Mouse (Mus musculus) heart, adult 2 months (tissue): ENCODE results near the gene Gm45716. TPM values are rescaled to one million over a fixed set of nuclear protein-coding genes. Genes with fewer than 3 reads are reported as not detected.
A peak's percentile ranks its signal among the peaks of the same experiment; 100 is the strongest.

ENCODE experiments used
- DNase-seq, 2 experiments: peaks; one replicate each; pipeline ENCODE4 v3.0.0; 2021
- H3K27ac ChIP-seq: fragments of 200-600 bp; 2 replicates; pipeline ENCODE4 v1.8.1; 2022
- H3K27me3 ChIP-seq: fragments of 200-500 bp; 2 replicates; pipeline ENCODE4 v1.6.1; 2012; ENCODE audit warnings: mild to moderate bottlenecking, low read length, inconsistent platforms, mixed read lengths; ENCODE audit not compliant: control insufficient read depth, insufficient read depth
- H3K36me3 ChIP-seq: fragments of 200-500 bp; 2 replicates; pipeline ENCODE4 v1.6.1; 2012; ENCODE audit warnings: low read length, inconsistent platforms; ENCODE audit not compliant: control insufficient read depth, insufficient read depth
- H3K4me1 ChIP-seq: fragments of 200-500 bp; 2 replicates; pipeline ENCODE4 v1.6.1; 2011; ENCODE audit warnings: low read length; ENCODE audit not compliant: control insufficient read depth, insufficient read depth
- H3K4me3 ChIP-seq: fragments of 200-600 bp; 2 replicates; pipeline ENCODE4 v1.8.1; 2022
- H3K79me2 ChIP-seq: fragments of 200-500 bp; replicated peaks from 2 replicates; pipeline ENCODE4 v1.6.1; 2012; ENCODE audit warnings: mild to moderate bottlenecking, inconsistent platforms, low read length, moderate library complexity, mixed read lengths; ENCODE audit not compliant: control insufficient read depth, insufficient read depth
- H3K9ac ChIP-seq: fragments of 200-500 bp; 2 replicates; pipeline ENCODE4 v1.6.1; 2012; ENCODE audit warnings: low read depth, mild to moderate bottlenecking, control low read depth, inconsistent platforms, low read length, mixed read lengths
- CTCF ChIP-seq: fragments of 200-600 bp; IDR thresholded peaks from 2 replicates; pipeline ENCODE4 v1.8.1; 2022; ENCODE audit warnings: antibody characterized with exemption, mild to moderate bottlenecking, moderate library complexity
- EP300 ChIP-seq: fragments of 200-500 bp; IDR thresholded peaks from 2 replicates; pipeline ENCODE4 v1.6.1; 2011; ENCODE audit warnings: low read depth, low read length, control low read depth; ENCODE audit not compliant: insufficient read depth
- POLR2A ChIP-seq: fragments of 200-500 bp; IDR thresholded peaks from 2 replicates; pipeline ENCODE4 v1.6.1; 2011; ENCODE audit warnings: mild to moderate bottlenecking, low read depth, low read length, control low read depth; ENCODE audit not compliant: insufficient read depth
- WGBS: fragments of 180-500 bp; shearing (Covaris S2); methylation state at CpG from one replicate; pipeline ENCODE4 v1.1.7; 2018; 5-methylcytosine and 5-hydroxymethylcytosine counted together
- intact Hi-C: fragments of 180-260 bp; cut with DNase I; formaldehyde crosslinking; loops from one replicate; pipeline ENCODE4 v1.15.1; 2025
- polyA plus RNA-seq: library from polyadenylated mRNA; depleted of rRNA; stranded (reverse); fragments of >200 nt; gene quantifications from 2 replicates; pipeline ENCODE4 v1.2.3, GENCODE M21; 2012
- total RNA-seq, 2 experiments: library from RNA; stranded (reverse); gene quantifications; 2 replicates each; pipeline ENCODE4 v1.2.3; 2021

The Gm45716 gene
- total and polyA plus RNA-seq, 3 experiments = 3.9 to 8.1 (median 7.5) TPM

DNA sequence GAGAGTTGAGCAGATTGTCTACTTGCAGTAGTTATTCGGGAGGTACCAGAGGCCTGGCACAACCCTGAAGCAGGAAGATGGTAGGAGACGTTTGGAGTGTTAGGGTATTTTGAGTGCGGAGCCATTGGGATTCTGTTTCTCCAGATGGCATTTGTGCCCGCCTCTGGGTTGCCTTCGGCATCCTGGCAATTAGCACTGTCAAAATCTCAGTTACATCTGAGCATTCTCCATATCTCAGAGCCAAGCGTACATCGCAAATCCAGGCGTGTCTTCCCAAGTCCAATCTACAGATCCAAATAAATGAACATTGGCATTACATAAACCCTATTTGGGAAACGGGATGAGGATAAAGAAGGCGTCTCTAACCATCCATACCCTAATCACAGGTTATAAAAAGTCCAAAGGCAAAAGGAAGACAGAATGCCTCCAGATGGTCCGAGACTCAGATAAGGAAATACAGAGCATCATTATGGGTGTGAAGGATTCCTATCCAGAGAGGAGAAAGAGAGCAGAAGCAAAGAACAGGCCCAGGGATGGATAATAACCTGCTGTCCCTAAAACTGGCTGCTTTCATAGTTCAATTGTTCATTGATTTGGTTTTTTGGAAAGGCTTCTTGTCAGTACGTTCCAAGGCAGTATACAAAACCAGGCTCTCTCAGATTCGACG, 11.7 kb upstream of the Gm45716 start:
- intact Hi-C loops = no loop called here
- no peak overlapping the region for H3K27ac ChIP-seq
- TF ChIP-seq EP300 = no peak
- no peak for TF ChIP-seq POLR2A
- TF ChIP-seq CTCF = no peak
- DNase-seq = no peak
- no peaks in the 10 kb centered on the region for H3K36me3 ChIP-seq
- no peaks in the 10 kb centered on the region for H3K79me2 ChIP-seq
- H3K27me3 ChIP-seq = no peaks in the 10 kb centered on the region
- H3K9ac ChIP-seq = no peak overlapping the region
- 86% methylated on average over 14 of the region's 14 CpGs for WGBS
- H3K4me3 ChIP-seq = no peak overlapping the region
- no peaks in the 10 kb centered on the region for H3K4me1 ChIP-seq

DNA sequence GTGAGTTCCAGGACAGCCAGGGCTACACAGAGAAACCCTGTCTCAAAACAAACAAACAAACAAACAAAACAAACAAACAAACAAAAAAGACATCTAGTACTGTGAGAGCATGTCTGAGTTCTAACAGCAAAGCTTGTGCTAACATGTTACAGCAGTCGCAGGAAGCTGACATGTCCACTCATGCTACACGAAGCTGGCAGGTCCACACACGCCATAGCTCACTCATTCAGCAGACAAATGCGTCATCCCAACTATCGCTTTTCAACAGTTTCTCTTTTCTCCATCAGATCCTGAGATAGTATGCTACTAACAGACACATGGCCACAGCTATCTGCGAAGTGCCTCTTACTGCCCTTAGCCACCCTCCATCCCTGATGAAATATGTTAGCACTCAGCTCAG, 10.1 kb upstream of the Gm45716 start:
- Histone ChIP-seq H3K4me1 (no peaks in the 10 kb centered on the region), H3K36me3 (no peaks in the 10 kb centered on the region), H3K27ac (no peak overlapping the region), H3K9ac (no peak overlapping the region), H3K4me3 (no peak overlapping the region), H3K79me2 (no peaks in the 10 kb centered on the region), H3K27me3 (no peaks in the 10 kb centered on the region)
- WGBS = 83% methylated on average over 6 of the region's 6 CpGs
- TF ChIP-seq EP300 = no peak
- no peak for TF ChIP-seq CTCF
- TF ChIP-seq POLR2A = no peak
- no peak for DNase-seq
- intact Hi-C loops = no loop called here

DNA sequence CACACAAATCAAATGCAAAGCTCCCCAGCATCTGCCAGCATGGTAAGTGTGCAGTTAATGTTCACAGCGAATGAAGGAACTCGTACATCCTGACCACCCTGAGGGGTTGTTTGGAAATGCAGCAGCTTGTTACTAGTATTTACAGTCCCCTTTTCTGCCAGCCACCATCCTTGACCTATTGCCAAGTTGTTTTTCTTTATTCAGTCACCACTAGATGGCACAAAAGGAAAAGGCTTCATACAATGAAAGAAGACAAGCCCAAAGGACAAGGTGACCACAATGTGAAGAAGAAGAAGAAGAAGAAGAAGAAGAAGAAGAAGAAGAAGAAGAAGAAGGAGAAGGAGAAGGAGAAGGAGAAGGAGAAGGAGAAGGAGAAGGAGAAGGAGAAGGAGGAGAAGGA, 4.1 kb upstream of the Gm45716 start:
- intact Hi-C loops = loop anchor here (2.0 to 5.0 kb wide), 3 partner anchors 123 to 433 kb away; no protein-coding TSS in a partner anchor
- Histone ChIP-seq H3K9ac (no peak overlapping the region), H3K27me3 (no peaks in the 10 kb centered on the region), H3K27ac (no peak overlapping the region), H3K36me3 (peaks cover 8% of the 10 kb centered on the region), H3K79me2 (no peaks in the 10 kb centered on the region), H3K4me1 (peaks cover 5% of the 10 kb centered on the region), H3K4me3 (no peak overlapping the region)
- WGBS = 9% methylated on average over 2 of the region's 2 CpGs
- TF ChIP-seq CTCF (peak; percentile 70), POLR2A (no peak)
- DNase-seq = peak; percentile 9 to 34

DNA sequence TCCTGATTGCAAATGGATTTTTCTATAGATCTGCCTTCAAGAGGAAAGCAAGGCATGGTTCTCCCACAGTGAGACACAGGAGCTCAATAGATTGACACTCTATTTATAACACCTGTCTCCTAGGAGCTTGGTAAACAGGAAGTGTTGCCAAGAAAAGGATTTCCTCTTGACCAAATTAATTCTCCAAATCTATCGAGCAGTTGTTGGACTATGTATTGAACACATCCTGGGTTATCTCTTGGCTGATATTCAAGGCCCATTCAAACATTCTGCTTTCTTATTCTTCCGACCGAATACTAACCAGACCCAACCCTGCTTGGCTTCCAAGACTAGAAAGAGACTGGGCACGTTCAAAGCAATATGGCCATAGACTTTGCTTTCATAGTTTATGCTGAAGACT, 2.7 kb upstream of the Gm45716 start:
- H3K4me1 ChIP-seq = peaks cover 5% of the 10 kb centered on the region
- H3K36me3 ChIP-seq = peaks cover 8% of the 10 kb centered on the region
- no peak for DNase-seq
- no peaks in the 10 kb centered on the region for H3K27me3 ChIP-seq
- no peaks in the 10 kb centered on the region for H3K79me2 ChIP-seq
- 14% methylated on average over 4 of the region's 4 CpGs for WGBS
- H3K9ac ChIP-seq = no peak overlapping the region
- intact Hi-C loops = loop anchor here (2.0 to 5.0 kb wide), 3 partner anchors 48 to 233 kb away; partner anchors contain the start of gene Mmd
- H3K4me3 ChIP-seq = no peak overlapping the region
- TF ChIP-seq EP300 = 0 out of 2 replicates have a peak, but pooled peaks have one; percentile 37
- TF ChIP-seq POLR2A = no peak
- H3K27ac ChIP-seq = peak overlapping the region; percentile 55

DNA sequence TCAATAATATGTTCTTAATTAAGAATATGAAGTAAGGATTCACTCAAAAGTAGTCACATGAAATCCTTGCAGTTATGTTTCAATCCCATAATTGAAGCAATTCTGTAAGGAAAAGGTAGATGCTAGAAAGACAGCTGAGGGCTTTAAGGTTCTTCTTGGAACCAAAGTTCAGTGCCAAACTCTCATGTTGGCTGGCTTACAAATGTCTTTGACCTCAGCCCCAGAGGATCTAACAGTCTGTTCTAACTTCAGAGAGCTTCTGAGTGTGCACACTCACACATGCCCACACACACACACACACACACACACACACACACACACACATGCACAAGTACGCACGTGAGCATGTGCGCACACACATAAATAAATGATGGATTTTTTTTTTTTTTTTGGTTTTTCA, 2.7 kb downstream of the Gm45716 start:
- no peak overlapping the region for H3K9ac ChIP-seq
- H3K4me1 ChIP-seq = no peaks in the 10 kb centered on the region
- H3K36me3 ChIP-seq = no peaks in the 10 kb centered on the region; the same call in 1 of the 2 replicates
- WGBS = 92% methylated on average over 3 of the region's 3 CpGs
- intact Hi-C loops = no loop called here
- DNase-seq = no peak
- TF ChIP-seq CTCF (no peak), EP300 (no peak), POLR2A (no peak)
- no peak overlapping the region for H3K4me3 ChIP-seq
- no peak overlapping the region for H3K27ac ChIP-seq
- H3K27me3 ChIP-seq = no peaks in the 10 kb centered on the region
- H3K79me2 ChIP-seq = no peaks in the 10 kb centered on the region

DNA sequence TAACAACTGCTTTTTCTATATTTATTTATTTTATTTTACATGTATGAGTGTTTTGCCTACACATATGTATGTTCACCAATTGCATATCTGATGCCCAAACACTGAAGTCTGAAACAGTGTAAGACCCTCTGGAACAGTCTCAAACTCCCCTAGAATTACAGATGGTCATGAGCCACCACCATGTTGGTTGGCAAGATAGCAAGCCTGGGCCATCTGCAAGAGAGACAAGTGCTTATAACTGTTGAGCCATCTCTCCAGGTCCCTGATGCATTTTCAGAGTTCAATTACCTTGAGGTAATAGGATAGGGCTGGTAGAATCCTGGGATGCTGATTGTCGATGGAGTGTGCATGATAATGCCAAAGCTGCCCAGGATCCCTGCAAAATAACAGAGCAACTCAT, 7.5 kb downstream of the Gm45716 start:
- Histone ChIP-seq H3K36me3 (no peaks in the 10 kb centered on the region), H3K4me1 (peaks cover 3% of the 10 kb centered on the region; the same call in 1 of the 2 replicates), H3K27ac (no peak overlapping the region), H3K9ac (no peak overlapping the region), H3K27me3 (no peaks in the 10 kb centered on the region), H3K4me3 (no peak overlapping the region), H3K79me2 (no peaks in the 10 kb centered on the region)
- no peak for TF ChIP-seq EP300
- DNase-seq = no peak
- WGBS = 65% methylated on average over 1 of the region's 1 CpGs
- intact Hi-C loops = no loop called here
